Mouse (Mus musculus) forebrain, embryonic 13.5 days (tissue): ENCODE measurements around the gene Olfr1564. TPM values are rescaled to one million over a fixed set of nuclear protein-coding genes. Genes with fewer than 3 reads are reported as not detected.
"Not testable (repeated sequence)": the region's sequence is repeated elsewhere in the genome, so short reads cannot be mapped to it uniquely, and the experiment has no call there.

Experiments
- ATAC-seq: fragments of 200-750 bp; cut with Nextera tagmentation; 2 replicates; pipeline ENCODE4 v1.8.0; 2017
- H3K27ac ChIP-seq: fragments of 300-500 bp; sonication (generic); 2 replicates; pipeline ENCODE4 v1.5.1; 2015; ENCODE audit warnings: inconsistent platforms, mild to moderate bottlenecking, moderate library complexity
- H3K27me3 ChIP-seq: fragments of 300-500 bp; sonication (generic); 2 replicates; pipeline ENCODE4 v1.6.1; 2015; ENCODE audit warnings: mild to moderate bottlenecking, inconsistent platforms
- H3K36me3 ChIP-seq: fragments of 300-500 bp; sonication (generic); 2 replicates; pipeline ENCODE4 v1.6.1; 2015; ENCODE audit warnings: mild to moderate bottlenecking, inconsistent platforms; ENCODE audit not compliant: poor library complexity, severe bottlenecking
- H3K4me1 ChIP-seq: fragments of 300-500 bp; sonication (generic); 2 replicates; pipeline ENCODE4 v1.6.1; 2015; ENCODE audit warnings: inconsistent platforms
- H3K4me2 ChIP-seq: fragments of 300-500 bp; sonication (generic); 2 replicates; pipeline ENCODE4 v1.6.1; 2015; ENCODE audit warnings: inconsistent platforms, mild to moderate bottlenecking, moderate library complexity
- H3K4me3 ChIP-seq: fragments of 300-500 bp; sonication (generic); 2 replicates; pipeline ENCODE4 v1.5.1; 2015; ENCODE audit warnings: mild to moderate bottlenecking, inconsistent platforms
- H3K9ac ChIP-seq: fragments of 300-500 bp; sonication (generic); 2 replicates; pipeline ENCODE4 v1.6.1; 2015; ENCODE audit warnings: mild to moderate bottlenecking, inconsistent platforms
- H3K9me3 ChIP-seq: fragments of 300-500 bp; sonication (generic); replicated peaks from 2 replicates; pipeline ENCODE4 v1.6.1; 2016; ENCODE audit warnings: inconsistent platforms
- WGBS: fragments of 180-500 bp; shearing (Covaris S2); methylation state at CpG from one replicate; pipeline ENCODE4 v1.1.7; 2015; 5-methylcytosine and 5-hydroxymethylcytosine counted together
- polyA plus RNA-seq: library from polyadenylated mRNA; unstranded; fragments of >200 nt; fragmentation: Nextera tagmentation; extraction: Ambion mirVana; gene quantifications from 2 replicates; pipeline ENCODE4 v1.2.1, GENCODE M21; 2015

The Olfr1564 gene
- 0.10 TPM in 1 of 2 replicates, not detected in the other for polyA plus RNA-seq

GRCm38 (mm10) chr17:33221590-33221989 lies at the start of gene Olfr1564:
Gene Olfr1564 (minus strand): TSS chr17:33221690.
- no peaks in the 10 kb centered on the region for H3K4me1 ChIP-seq
- no peak within 1 kb of the TSS for H3K4me3 ChIP-seq
- no peak within 1 kb of the TSS for H3K27ac ChIP-seq
- H3K27me3 ChIP-seq = no peaks in the 10 kb centered on the region
- 83% methylated on average over 2 of the region's 2 CpGs for WGBS
- no peaks in the 10 kb centered on the region for H3K36me3 ChIP-seq
- H3K9ac ChIP-seq = no peak within 1 kb of the TSS
- ATAC-seq = no peak
- H3K9me3 ChIP-seq = peaks cover 7% of the 10 kb centered on the region
- H3K4me2 ChIP-seq = no peak within 1 kb of the TSS

GRCm38 (mm10) chr17:33268907-33269306 lies 47.4 kb upstream of the Olfr1564 start:
- no peak overlapping the region for H3K9ac ChIP-seq
- no peaks in the 10 kb centered on the region for H3K36me3 ChIP-seq
- no peak overlapping the region for H3K27ac ChIP-seq
- no peaks in the 10 kb centered on the region for H3K4me1 ChIP-seq
- H3K9me3 ChIP-seq = no peaks in the 10 kb centered on the region
- H3K4me3 ChIP-seq = no peak overlapping the region
- H3K27me3 ChIP-seq = no peaks in the 10 kb centered on the region
- WGBS = 89% methylated on average over 9 of the region's 9 CpGs
- no peak overlapping the region for H3K4me2 ChIP-seq
- no peak for ATAC-seq

GRCm38 (mm10) chr17:33264376-33264775 lies 42.9 kb upstream of the Olfr1564 start, which contains the start of gene Olfr63:
Gene Olfr63 (plus strand): TSS chr17:33264676.
- no peaks in the 10 kb centered on the region for H3K4me1 ChIP-seq
- no peak within 1 kb of the TSS for H3K27ac ChIP-seq
- H3K9ac ChIP-seq = no peak within 1 kb of the TSS
- no peaks in the 10 kb centered on the region for H3K9me3 ChIP-seq
- WGBS = 67% methylated on average over 1 of the region's 1 CpGs
- H3K4me2 ChIP-seq = no peak within 1 kb of the TSS
- no peaks in the 10 kb centered on the region for H3K36me3 ChIP-seq
- no peak for ATAC-seq
- no peak within 1 kb of the TSS for H3K4me3 ChIP-seq
- no peaks in the 10 kb centered on the region for H3K27me3 ChIP-seq

DNA sequence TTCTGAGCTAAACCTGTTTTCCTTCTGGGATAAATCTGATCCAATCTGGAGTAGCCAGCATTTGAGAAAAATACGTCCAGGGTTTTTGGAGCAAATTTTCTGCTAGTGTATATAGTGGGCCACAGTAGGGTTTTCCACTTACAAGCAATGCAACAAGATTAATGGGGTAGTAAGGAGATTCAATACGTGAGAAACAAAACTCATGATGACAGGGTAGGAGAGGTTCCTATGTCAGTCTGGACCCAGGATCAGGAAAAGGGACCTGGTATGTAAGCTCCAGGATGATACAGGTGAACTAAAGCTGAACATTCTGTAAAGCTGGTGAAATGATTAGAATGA lies 33.8 kb upstream of the Olfr1564 start:
- ATAC-seq = peak; percentile 23
- not testable (repeated sequence) for H3K9me3 ChIP-seq, H3K4me3 ChIP-seq, H3K4me1 ChIP-seq, H3K9ac ChIP-seq, H3K27ac ChIP-seq, H3K27me3 ChIP-seq, H3K36me3 ChIP-seq, H3K4me2 ChIP-seq
- WGBS = no CpG with 5 or more reads among the region's 2 CpGs

DNA sequence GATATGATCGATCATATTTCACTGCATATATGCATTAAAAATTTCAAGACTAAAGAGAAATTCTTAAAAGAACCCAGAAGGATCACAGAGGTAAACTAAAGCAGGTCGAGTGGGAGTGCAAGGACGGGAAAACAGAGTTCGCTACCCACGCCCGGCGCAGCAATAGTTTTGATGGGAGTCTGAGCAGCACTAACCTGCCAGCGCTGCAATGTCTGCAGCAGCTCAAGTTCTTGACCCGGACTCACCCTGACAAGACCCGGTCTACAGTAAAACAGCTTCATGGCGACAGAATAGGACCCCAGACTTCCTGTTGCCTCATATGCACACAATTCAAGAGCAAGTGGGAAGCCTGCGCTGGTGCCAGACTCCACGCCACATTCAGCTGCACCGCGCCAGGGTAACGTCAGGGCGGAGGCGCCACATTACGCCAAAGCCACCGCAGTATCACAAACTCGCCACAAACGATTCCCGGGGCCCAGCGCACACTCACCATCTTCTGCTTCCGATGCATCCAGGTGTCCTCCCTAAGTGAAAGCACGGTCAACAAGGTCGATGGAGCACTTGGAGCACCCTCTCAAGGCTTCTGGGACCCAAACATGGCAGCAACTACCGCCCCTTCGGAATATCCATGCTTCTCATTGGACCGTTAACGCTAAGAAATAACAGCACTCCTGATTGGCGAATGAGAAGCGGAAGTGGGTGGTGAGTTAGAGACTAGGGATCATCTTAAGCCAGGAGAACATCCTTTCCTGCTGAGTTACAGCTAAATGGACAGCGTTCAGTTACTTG lies 33.2 kb upstream of the Olfr1564 start, which contains the start of gene Zfp955a:
Gene Zfp955a (minus strand): TSS at position 616 of the 789 bp plus-strand sequence.
- H3K36me3 ChIP-seq, H3K27me3 ChIP-seq, H3K9me3 ChIP-seq, H3K9ac ChIP-seq, H3K27ac ChIP-seq, H3K4me3 ChIP-seq, H3K4me1 ChIP-seq: not testable (repeated sequence)
- peak; percentile 100 for ATAC-seq
- WGBS = 61% methylated on average over 1 of the region's 34 CpGs
- peak within 1 kb of the TSS; percentile 29 for H3K4me2 ChIP-seq

GRCm38 (mm10) chr17:33236646-33237045 lies 15.2 kb upstream of the Olfr1564 start:
- 100% methylated on average over 1 of the region's 1 CpGs for WGBS
- H3K36me3 ChIP-seq = peaks cover 15% of the 10 kb centered on the region
- H3K27ac ChIP-seq, H3K4me2 ChIP-seq, ATAC-seq, H3K4me1 ChIP-seq, H3K27me3 ChIP-seq, H3K4me3 ChIP-seq, H3K9ac ChIP-seq: not testable (repeated sequence)
- peaks cover 17% of the 10 kb centered on the region; the same call in 1 of the 2 replicates for H3K9me3 ChIP-seq

GRCm38 (mm10) chr17:33191002-33191401 lies 30.5 kb downstream of the Olfr1564 start, which contains the start of gene Olfr239:
Gene Olfr239 (plus strand): TSS chr17:33191302.
- no CpG with 5 or more reads among the region's 2 CpGs for WGBS
- H3K36me3 ChIP-seq, H3K9me3 ChIP-seq, H3K27me3 ChIP-seq, H3K4me1 ChIP-seq, H3K4me2 ChIP-seq, H3K9ac ChIP-seq, ATAC-seq, H3K4me3 ChIP-seq, H3K27ac ChIP-seq: not testable (repeated sequence)

- not testable (repeated sequence) for H3K9me3 ChIP-seq, H3K9ac ChIP-seq, H3K27me3 ChIP-seq, H3K27ac ChIP-seq, H3K4me3 ChIP-seq, H3K36me3 ChIP-seq, H3K4me1 ChIP-seq, ATAC-seq, H3K4me2 ChIP-seq
- 78% methylated on average over 1 of the region's 1 CpGs for WGBS
Measured at GRCm38 (mm10) chr17:33168147-33168546, 53.3 kb downstream of the Olfr1564 start, which contains the start of gene Olfr55. Gene Olfr55 (plus strand): TSS chr17:33168447.

Other genes starting within 250 kb of the Olfr1564 start
- gene Zfp952, start 228.6 kb downstream of the Olfr1564 start, polyA plus RNA-seq = 19.1 and 20.4 TPM in 2 replicates
- 24.6 and 27.5 TPM in 2 replicates for gene Zfp763, start 188.3 kb downstream of the Olfr1564 start, polyA plus RNA-seq
- gene 4921501E09Rik, start 153.6 kb downstream of the Olfr1564 start, polyA plus RNA-seq = not detected in 2 replicates
- 18.1 and 18.2 TPM in 2 replicates for gene Zfp563, start 132.4 kb downstream of the Olfr1564 start, polyA plus RNA-seq
- 0.04 and 0.16 TPM in 2 replicates for gene Morc2b, start 82.0 kb downstream of the Olfr1564 start, polyA plus RNA-seq
- 0.05 TPM in 1 of 2 replicates, not detected in the other for gene Olfr55, start 53.2 kb downstream of the Olfr1564 start, polyA plus RNA-seq
- gene Olfr239, start 30.4 kb downstream of the Olfr1564 start, polyA plus RNA-seq = not detected in 2 replicates
- 20.1 and 23.0 TPM in 2 replicates for gene Zfp955a, start 33.5 kb upstream of the Olfr1564 start, polyA plus RNA-seq
- gene Olfr63, start 43.0 kb upstream of the Olfr1564 start, polyA plus RNA-seq = 0.04 and 0.08 TPM in 2 replicates
- 15.3 and 16.7 TPM in 2 replicates for gene Zfp955b, start 67.9 kb upstream of the Olfr1564 start, polyA plus RNA-seq
- gene Zfp81, start 137.2 kb upstream of the Olfr1564 start, polyA plus RNA-seq = 16.5 and 19.3 TPM in 2 replicates
- gene Zfp101, start 173.0 kb upstream of the Olfr1564 start, polyA plus RNA-seq = 22.6 and 23.2 TPM in 2 replicates
- gene Actl9, start 211.2 kb upstream of the Olfr1564 start, polyA plus RNA-seq = not detected in 2 replicates